Mouse (Mus musculus): ENCODE results near the gene Aspdh. TPM values are rescaled to one million over a fixed set of nuclear protein-coding genes. Genes with fewer than 3 reads are reported as not detected.
A peak's percentile ranks its signal among the peaks of the same experiment; 100 is the strongest.

Aspdh gene
- total RNA-seq (2014; rRNA removed) (10.2 and 15.5 TPM in 2 replicates), polyA plus RNA-seq (2015; fragmentation: Nextera tagmentation; extraction: Ambion mirVana) (3.1 and 3.8 TPM in 2 replicates)

- no peak for TF ChIP-seq CTCF (IDR thresholded peaks at IDR 0.05; ENCODE audit: low read depth)
- H3K9ac ChIP-seq (replicated peaks; ENCODE audit: low read length), result 0 out of 2 replicates have a peak within 1 kb of the TSS, but pooled peaks have one; percentile 21
- DNase-seq (ENCODE audit: low spot score) (peak; percentile 23), ATAC-seq (no peak)
- no peaks in the 10 kb centered on the region for H3K9me3 ChIP-seq (ENCODE audit: low read length)
- no peak within 1 kb of the TSS for H3K4me2 ChIP-seq (ENCODE audit: low read depth, low read length)
- peaks cover 31% of the 10 kb centered on the region for H3K4me1 ChIP-seq (ENCODE audit: insufficient read depth, low read length)
- 43% methylated on average over 2 of the region's 2 CpGs for WGBS
- peak within 1 kb of the TSS; percentile 89 for H3K27ac ChIP-seq
- H3K27me3 ChIP-seq (ENCODE audit: insufficient read depth, low read length), result no peaks in the 10 kb centered on the region
- H3K4me3 ChIP-seq (ENCODE audit: low read length), result no peak within 1 kb of the TSS
- peaks cover 32% of the 10 kb centered on the region for H3K36me3 ChIP-seq (ENCODE audit: insufficient read depth, low read length)
Observed at GRCm38 (mm10) chr7:44465111-44465510, at the start of gene Aspdh. TSS of gene Aspdh (plus strand) at chr7:44465391.

DNA sequence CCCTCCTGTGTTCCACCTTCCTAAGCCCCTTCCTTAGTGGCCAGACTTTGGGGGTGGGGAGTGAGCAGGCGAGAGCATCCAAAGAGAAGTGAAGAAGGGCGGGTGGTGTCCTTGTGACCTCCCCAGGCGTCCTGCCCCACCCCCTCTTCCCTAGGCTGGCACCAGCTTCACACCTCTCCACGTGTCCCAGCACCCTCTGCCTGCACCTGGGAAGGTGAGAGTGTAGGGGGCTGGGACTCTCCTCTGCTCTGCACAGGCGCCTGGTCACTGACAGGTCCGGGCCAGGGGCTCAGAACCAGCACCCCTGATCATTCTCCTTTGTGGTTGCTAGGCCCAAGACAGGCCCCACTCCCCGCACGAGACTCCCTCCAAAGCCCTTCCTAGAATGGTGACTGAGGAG, 37.5 kb upstream of the Aspdh start:
- Histone ChIP-seq H3K9me3 (ENCODE audit: low read length) (no peaks in the 10 kb centered on the region), H3K36me3 (ENCODE audit: insufficient read depth, low read length) (no peaks in the 10 kb centered on the region)

GRCm38 (mm10) chr7:44428171-44428950, 36.8 kb upstream of the Aspdh start:
- Histone ChIP-seq H3K27ac (peak overlapping the region; percentile 99), H3K36me3 (ENCODE audit: insufficient read depth, low read length) (no peaks in the 10 kb centered on the region), H3K4me3 (ENCODE audit: low read length) (peak overlapping the region; percentile 80), H3K4me2 (ENCODE audit: low read depth, low read length) (peak overlapping the region; percentile 83), H3K9me3 (ENCODE audit: low read length) (no peaks in the 10 kb centered on the region), H3K27me3 (ENCODE audit: insufficient read depth, low read length) (no peaks in the 10 kb centered on the region), H3K4me1 (ENCODE audit: insufficient read depth, low read length) (peaks cover 38% of the 10 kb centered on the region), H3K9ac (replicated peaks; ENCODE audit: low read length) (peak overlapping the region; percentile 97)
- 2% methylated on average over 17 of the region's 38 CpGs for WGBS
- peak; percentile 31; the same call in 1 of the 2 replicates for TF ChIP-seq CTCF (IDR thresholded peaks at IDR 0.05; ENCODE audit: low read depth)
- ATAC-seq (peak; percentile 44), DNase-seq (ENCODE audit: low spot score) (peak; percentile 82)

More for the DNA sequence above, 37.5 kb upstream of the Aspdh start:
- peaks cover 38% of the 10 kb centered on the region for H3K4me1 ChIP-seq (ENCODE audit: insufficient read depth, low read length)
- ATAC-seq, result no peak
- peak overlapping the region; percentile 83 for H3K4me2 ChIP-seq (ENCODE audit: low read depth, low read length)
- peak overlapping the region; percentile 80 for H3K4me3 ChIP-seq (ENCODE audit: low read length)
- H3K27ac ChIP-seq, result peak overlapping the region; percentile 74
- WGBS, result 9% methylated on average over 6 of the region's 8 CpGs
- no peak for DNase-seq (ENCODE audit: low spot score)
- TF ChIP-seq CTCF (IDR thresholded peaks at IDR 0.05; ENCODE audit: low read depth), result no peak
- peak overlapping the region; percentile 41; the same call in 1 of the 2 replicates for H3K9ac ChIP-seq (replicated peaks; ENCODE audit: low read length)
- no peaks in the 10 kb centered on the region for H3K27me3 ChIP-seq (ENCODE audit: insufficient read depth, low read length)

DNA sequence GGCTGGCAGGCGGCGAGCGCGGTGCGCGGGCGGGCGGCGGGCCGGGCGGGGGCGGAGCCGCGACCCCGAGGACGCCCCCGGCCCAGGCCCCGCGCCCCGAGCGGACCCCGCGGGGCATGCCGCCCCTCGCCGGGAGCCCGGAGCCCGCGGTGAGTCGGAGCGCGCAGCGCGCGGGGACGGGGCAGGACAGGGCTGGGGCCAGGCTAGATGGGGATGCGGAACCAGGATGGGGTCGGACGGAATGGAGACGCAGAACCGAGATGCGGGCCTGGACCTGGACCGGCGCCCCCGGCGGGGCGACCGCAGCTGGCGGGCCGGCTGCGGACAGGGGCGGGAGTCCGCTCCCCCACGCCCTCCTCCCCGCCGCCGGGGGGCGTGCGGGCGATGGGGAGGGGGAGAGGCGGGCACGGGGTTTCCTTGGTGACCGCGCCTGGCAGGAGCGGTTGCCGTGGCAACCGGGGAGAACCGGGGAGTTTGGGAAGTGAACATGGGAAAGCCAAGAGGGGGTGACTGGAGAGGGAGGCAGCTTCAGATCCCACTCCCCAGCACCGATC, 36.1 kb upstream of the Aspdh start, which contains the start of gene Lrrc4b:
Gene Lrrc4b, plus strand, starts transcription at position 51 of the 554 bp plus-strand sequence.
- WGBS, result 2% methylated on average over 23 of the region's 69 CpGs
- Histone ChIP-seq H3K9me3 (ENCODE audit: low read length) (no peaks in the 10 kb centered on the region), H3K36me3 (ENCODE audit: insufficient read depth, low read length) (no peaks in the 10 kb centered on the region), H3K4me3 (ENCODE audit: low read length) (peak within 1 kb of the TSS; percentile 80), H3K27ac (peak within 1 kb of the TSS; percentile 99), H3K27me3 (ENCODE audit: insufficient read depth, low read length) (no peaks in the 10 kb centered on the region), H3K4me1 (ENCODE audit: insufficient read depth, low read length) (peaks cover 38% of the 10 kb centered on the region), H3K4me2 (ENCODE audit: low read depth, low read length) (peak within 1 kb of the TSS; percentile 83), H3K9ac (replicated peaks; ENCODE audit: low read length) (peak within 1 kb of the TSS; percentile 97)
- TF ChIP-seq CTCF (IDR thresholded peaks at IDR 0.05; ENCODE audit: low read depth), result no peak
- ATAC-seq (peak; percentile 66), DNase-seq (ENCODE audit: low spot score) (peak; percentile 95)

- H3K27me3 ChIP-seq (ENCODE audit: insufficient read depth, low read length), result no peaks in the 10 kb centered on the region
- peak; percentile 68 for DNase-seq (ENCODE audit: low spot score)
- H3K9me3 ChIP-seq (ENCODE audit: low read length), result no peaks in the 10 kb centered on the region
- peak overlapping the region; percentile 97 for H3K9ac ChIP-seq (replicated peaks; ENCODE audit: low read length)
- peak overlapping the region; percentile 83 for H3K4me2 ChIP-seq (ENCODE audit: low read depth, low read length)
- 1% methylated on average over 27 of the region's 32 CpGs for WGBS
- TF ChIP-seq CTCF (IDR thresholded peaks at IDR 0.05; ENCODE audit: low read depth), result no peak
- H3K4me3 ChIP-seq (ENCODE audit: low read length), result peak overlapping the region; percentile 80
- H3K36me3 ChIP-seq (ENCODE audit: insufficient read depth, low read length), result no peaks in the 10 kb centered on the region
- peak; percentile 46 for ATAC-seq
- H3K27ac ChIP-seq, result peak overlapping the region; percentile 99
- H3K4me1 ChIP-seq (ENCODE audit: insufficient read depth, low read length), result peaks cover 38% of the 10 kb centered on the region
Observed at GRCm38 (mm10) chr7:44429534-44430488, 35.4 kb upstream of the Aspdh start.

DNA sequence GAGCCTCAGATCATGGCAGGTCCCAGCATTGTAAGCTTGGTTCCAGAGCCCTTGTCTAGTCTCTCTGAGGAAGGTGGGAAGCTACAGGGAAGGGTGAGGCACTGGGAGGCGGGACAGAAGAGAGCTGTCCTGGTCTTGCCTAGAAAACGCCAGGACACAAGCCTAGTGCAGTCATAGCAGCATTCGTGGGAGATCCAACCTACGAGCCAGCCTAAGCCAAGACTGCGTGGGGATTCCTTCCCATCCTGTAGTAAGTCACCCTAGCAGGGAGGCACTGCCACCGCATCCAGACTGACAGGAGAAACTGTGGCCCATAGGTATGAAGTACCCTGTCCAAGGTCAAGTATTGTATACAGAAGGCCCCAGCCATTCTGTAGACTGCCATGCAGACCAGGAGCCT, 32.6 kb upstream of the Aspdh start:
- peaks cover 32% of the 10 kb centered on the region for H3K4me1 ChIP-seq (ENCODE audit: insufficient read depth, low read length)
- no peak overlapping the region for H3K9ac ChIP-seq (replicated peaks; ENCODE audit: low read length)
- H3K9me3 ChIP-seq (ENCODE audit: low read length), result no peaks in the 10 kb centered on the region

More for the DNA sequence above, 32.6 kb upstream of the Aspdh start:
- no peak for TF ChIP-seq CTCF (IDR thresholded peaks at IDR 0.05; ENCODE audit: low read depth)
- no peaks in the 10 kb centered on the region for H3K36me3 ChIP-seq (ENCODE audit: insufficient read depth, low read length)
- no peaks in the 10 kb centered on the region for H3K27me3 ChIP-seq (ENCODE audit: insufficient read depth, low read length)
- no peak for DNase-seq (ENCODE audit: low spot score)
- no peak overlapping the region for H3K27ac ChIP-seq
- 74% methylated on average over 6 of the region's 6 CpGs for WGBS
- no peak overlapping the region for H3K4me2 ChIP-seq (ENCODE audit: low read depth, low read length)
- H3K4me3 ChIP-seq (ENCODE audit: low read length), result no peak overlapping the region
- ATAC-seq, result no peak
